Mouse (Mus musculus): ENCODE measurements around the gene Krtap16-1.

The Krtap16-1 gene

DNA sequence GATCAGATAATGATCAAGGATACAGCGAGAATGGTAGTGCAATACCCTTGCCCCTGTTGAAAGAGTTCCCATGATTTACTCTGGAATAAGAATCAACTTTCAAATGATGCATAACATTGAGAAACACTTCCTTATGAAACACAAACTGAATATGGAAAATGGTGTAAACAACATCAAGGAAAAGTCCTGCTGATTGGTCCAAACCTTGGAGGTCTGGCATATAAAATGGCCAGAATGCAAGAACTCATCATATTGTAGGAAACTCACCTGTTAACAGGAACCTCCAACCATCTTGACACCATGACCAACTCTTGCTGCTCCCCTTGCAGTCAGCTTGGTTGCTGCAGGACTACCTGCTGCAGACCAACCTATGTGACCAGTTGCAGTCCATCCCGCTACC lies 38.2 kb downstream of the Krtap16-1 start, which contains the start of gene Krtap9-5:
Gene Krtap9-5, plus strand, starts transcription at position 301 of the 400 bp plus-strand sequence.
- DNase-seq: no peak

DNA sequence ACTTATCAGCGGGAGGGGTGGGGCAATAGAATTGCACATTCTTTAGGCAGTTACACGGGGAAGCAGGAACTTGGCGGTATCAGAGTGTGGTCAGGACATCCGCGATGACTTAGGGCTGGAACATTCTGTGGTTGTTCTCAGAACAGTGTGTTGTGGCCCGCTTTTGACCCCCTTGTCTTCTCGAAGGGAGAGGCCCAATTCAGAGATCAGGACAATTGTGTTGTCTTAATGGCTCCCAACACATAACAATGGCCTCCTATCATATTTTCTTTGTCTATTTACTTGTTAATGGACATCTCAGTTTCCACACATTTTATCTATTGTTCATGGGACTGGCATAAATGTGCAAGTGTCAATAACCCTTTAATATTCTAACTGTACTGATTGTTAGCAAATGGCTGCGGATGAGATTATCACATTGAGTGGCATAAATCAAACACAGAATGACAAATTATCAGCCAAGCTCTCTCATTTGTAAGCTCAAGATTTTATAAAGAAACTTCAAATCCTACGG lies 48.6 kb downstream of the Krtap16-1 start:
- DNase-seq: no peak

GRCm38 (mm10) chr11:99935991-99936390 lies 50.4 kb downstream of the Krtap16-1 start, which contains the start of gene Krtap31-2:
Gene Krtap31-2 (plus strand): TSS chr11:99936291.
- DNase-seq: no peak
